Mouse (Mus musculus) liver, adult 2 months (tissue): Measurements from ENCODE around the gene Tmc8.

Experiments used
- CTCF ChIP-seq: fragments of 200-500 bp; IDR thresholded peaks from 2 replicates; pipeline ENCODE4 v1.5.1; 2011; ENCODE audit warnings: low read depth, low read length, control low read depth
- POLR2A ChIP-seq: fragments of 200-500 bp; IDR thresholded peaks from 2 replicates; pipeline ENCODE4 v1.6.1; 2011; ENCODE audit warnings: low read length, control low read depth; ENCODE audit not compliant: insufficient read depth; ENCODE audit errors: extremely low read depth

- TF ChIP-seq POLR2A, result no peak
- TF ChIP-seq CTCF, result no peak
Measured at GRCm38 (mm10) chr11:117766275-117766674, 15.6 kb upstream of the Tmc8 start.
